Mouse (Mus musculus) neural tube, embryonic 10.5 days (tissue): ENCODE data around the gene Timp3.

Experiments
- DNase-seq: peaks from one replicate; pipeline ENCODE4 v3.0.0-alpha.2; 2017; ENCODE audit warnings: low spot score; ENCODE audit errors: extremely low spot score

Timp3 gene

GRCm38 (mm10) chr10:86385656-86386055, 85.5 kb downstream of the Timp3 start:
- no peak for DNase-seq

DNA sequence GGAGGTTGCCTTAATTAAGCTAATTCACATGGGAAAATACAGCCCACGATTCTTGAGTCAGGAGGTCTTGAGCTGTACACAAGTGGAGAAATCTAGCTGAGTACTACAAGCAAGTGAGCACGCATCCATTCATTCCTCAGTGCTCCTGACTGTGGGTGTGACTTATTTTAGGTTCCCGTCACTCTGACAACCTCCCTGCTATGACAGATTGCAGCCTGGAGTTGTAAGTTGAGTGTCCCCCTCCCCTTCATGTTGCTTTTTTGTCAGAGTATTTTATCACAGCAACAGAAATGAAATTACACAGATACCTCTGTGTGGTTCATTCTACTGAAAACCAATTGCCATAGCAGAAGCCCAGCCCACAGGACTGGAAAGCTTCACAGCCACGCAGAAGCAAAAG, 86.1 kb downstream of the Timp3 start:
- DNase-seq, result no peak

DNA sequence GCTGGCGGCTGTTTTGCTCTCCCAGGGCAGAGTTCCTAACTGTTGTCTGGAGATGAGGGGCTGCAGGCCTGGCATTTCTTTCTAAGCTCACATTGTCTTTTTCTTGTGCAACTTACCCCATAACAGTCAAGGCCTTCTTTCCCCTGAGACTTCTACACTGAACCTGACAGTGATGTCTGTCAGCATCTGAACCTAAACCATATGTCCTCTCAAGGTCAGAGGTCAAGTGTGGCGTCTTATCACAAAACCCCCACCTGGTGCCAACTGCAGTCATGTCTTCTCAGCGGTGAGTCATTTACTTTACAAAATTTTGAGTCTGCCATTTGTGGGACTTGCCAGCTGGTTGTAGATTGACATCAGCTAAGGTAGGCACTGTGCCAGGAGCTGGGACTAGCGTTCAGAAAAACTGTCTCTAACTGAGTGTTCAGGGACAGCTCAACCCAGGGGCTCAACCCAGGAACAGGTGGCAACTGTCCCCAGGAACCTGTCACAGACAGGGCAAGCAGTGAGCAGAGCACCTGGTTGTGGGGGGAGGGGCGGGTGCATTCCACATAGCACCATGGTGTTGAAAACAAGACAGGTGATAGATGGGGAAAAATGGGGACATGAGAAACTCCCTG, 87.8 kb downstream of the Timp3 start:
- no peak for DNase-seq

DNA sequence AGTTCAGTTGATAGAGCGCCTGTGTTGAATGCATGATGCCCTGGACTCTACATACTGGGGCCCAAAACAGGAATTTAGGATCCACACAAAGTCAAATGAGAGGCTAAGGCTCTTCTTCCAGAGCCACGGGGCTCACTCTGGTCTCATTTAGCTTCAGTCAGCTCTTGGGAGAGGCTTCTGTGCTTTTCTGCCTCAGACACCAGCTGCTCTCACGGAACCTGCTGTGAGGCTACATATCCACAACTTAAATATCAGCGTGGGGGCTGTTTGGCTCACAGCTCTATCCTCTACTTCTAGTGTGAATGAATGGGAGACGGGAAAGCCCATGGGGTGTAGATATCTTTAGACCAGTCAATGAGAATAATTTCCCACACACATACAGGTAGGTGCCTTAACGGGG, 88.6 kb downstream of the Timp3 start:
- DNase-seq, result no peak

DNA sequence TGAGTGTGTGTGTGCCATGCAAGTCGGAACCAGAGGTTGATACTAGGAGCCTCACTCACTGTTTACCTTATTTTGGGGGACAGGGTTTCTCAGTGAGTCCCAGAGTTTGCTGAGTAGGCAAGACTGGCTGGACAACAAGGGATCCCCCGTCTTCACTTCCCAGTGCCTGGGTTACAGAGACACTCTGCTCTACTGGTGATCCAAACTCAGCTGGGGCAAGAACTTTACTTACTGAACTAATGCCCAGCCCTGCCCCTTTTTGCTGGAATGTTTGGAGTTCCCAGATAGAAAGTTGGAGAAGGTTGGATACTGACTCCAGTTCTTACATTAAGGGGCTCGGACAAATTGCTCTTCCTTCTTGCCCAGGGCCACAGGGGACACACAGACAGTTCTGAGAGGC, 89.2 kb downstream of the Timp3 start:
- DNase-seq, result no peak

GRCm38 (mm10) chr10:86389913-86390312, 89.7 kb downstream of the Timp3 start:
- DNase-seq, result no peak

DNA sequence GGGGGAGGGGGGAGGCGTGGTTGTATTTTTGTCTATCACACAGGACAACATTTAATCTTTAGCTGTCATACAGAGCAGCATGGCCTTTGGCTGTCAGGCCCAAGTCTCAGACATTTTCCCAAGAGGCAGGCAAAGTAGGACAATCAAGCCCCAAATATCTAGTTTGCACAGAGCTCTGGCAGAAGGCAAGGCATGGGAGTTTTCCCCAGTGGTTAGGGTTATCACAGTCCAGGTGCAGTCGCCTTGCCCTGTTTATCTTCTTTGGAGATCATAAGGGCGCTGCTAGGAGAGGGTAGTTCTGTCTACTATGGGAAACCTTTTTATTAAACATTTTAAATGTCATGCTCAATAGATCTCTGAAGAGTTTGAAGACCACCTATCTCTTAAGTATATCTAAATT, 92.2 kb downstream of the Timp3 start:
- DNase-seq, result no peak

DNA sequence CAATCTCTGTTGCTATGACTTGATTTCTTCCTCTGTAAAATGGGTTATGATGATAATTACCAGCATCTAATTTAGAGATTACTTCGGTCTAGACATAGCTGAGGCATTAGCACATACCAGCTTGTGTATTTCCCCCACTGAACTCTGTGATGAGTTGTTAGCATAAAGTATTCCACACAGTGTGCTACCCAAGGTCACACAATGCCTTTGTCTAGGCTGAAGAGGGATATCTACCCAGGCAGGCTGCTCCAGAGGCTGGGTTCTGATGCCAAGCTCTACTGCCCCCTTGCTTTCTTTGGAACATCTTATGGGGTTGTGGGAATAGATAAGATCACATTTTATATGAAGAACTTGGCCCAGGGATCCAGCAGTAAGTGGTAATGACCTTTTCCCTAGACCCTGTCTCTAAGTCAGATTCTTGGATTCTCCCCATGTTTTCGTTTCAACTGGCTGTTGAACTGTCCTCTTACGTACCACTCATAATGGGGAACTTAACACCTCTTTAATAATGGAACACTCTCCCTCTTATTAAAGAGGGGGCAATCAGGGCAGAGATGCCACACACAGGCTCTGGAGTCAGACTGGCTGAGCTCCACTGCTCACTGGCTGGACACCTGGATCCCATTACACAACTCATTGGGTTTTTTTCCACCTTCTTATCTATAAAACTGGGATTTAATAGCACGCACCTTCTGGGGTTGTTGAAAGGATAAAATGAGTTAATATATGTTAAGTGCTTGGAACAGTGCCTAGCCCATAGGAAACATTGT, 97.6 kb downstream of the Timp3 start:
- DNase-seq, result no peak

DNA sequence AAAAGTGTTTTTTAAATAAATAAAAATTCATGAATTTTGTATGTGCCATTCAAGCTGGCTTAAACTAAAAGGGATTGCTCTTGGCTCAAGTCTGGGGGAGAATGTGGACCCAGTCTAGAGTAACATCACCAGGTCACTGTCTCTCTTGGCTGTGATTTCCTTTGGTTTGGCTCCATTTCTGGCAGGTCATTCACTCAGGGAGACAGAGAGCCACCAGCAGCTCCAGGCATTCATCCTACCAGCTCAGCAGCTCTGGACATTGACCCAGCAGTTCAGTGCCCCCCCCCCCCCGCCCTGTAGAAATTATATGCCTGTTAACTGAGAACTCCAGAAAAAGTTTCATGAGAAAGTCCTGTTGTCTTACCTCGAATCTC, 98.2 kb downstream of the Timp3 start:
- DNase-seq, result no peak
